22 mouse cellular contexts compared by ENCODE assay signal in the genomic region with DNA sequence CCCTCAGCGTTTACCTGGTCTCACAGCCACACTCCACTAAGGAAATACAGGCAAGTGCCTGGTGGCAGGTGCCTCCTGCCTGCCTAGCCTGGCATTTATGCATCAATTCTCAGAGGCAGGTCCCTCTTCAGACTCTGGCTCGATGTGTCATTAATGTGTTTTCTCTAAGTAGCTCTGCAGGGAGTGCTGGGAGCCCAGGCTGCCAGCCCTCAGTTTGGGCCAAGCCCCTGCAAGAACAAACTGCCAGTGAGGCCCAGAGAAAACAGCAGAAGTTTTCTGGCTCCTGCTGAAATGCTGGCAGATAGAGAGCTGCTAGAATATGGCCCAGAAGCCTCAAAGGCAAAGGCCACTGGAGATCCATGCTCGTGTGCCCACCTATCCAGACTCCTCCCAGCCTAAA.
DNase-seq lines count a peak whose midpoint lies in the region; TF ChIP-seq lines count a peak whose summit lies in the region.
"Had no signal": no experiment of that assay in that cellular context is flagged by ENCODE, and none has a peak within 500 bp of the region (broad histone marks: within the 10 kb centered on the region; RNA-seq: fewer than 3 reads in every experiment).

No protein-coding gene starts in this region.

- peak overlapping the region; percentile 47; the same call in 1 of the 2 replicates for H3K27ac ChIP-seq in left cerebral cortex, adult 2 months
- H3K27ac ChIP-seq: embryonic facial prominence, embryonic 15.5 days; gastrocnemius, adult 2 months; kidney, postnatal 0 days; limb, embryonic 13.5 days; liver, embryonic 12.5 days; midbrain, embryonic 12.5 days had no signal

- no peak for TF ChIP-seq CTCF in left cerebral cortex, adult 2 months (IDR thresholded peaks at IDR 0.05)

- no peak overlapping the region for H3K4me3 ChIP-seq in left cerebral cortex, adult 2 months
- H3K4me3 ChIP-seq: embryonic facial prominence, embryonic 15.5 days; gastrocnemius, adult 2 months; limb, embryonic 13.5 days; liver, embryonic 12.5 days; midbrain, embryonic 12.5 days; myocyte had no signal

- peak; percentile 81 for DNase-seq in heart, adult 11 months
- DNase-seq in heart, postnatal 4 days = no peak
- DNase-seq in left cerebral cortex, adult 2 months (ENCODE audit: extremely low spot score in 1 of 2, low spot score in 2 of 2) = no peak
- DNase-seq in left cerebral cortex, adult 11 months (ENCODE audit: low spot score) = no peak
- peak; percentile 40 to 43 for DNase-seq in right cerebral cortex, postnatal 10 days (ENCODE audit: low spot score in 2 of 2)
- DNase-seq in right cerebral cortex, adult 2 months (ENCODE audit: low spot score in 2 of 2) = no peak
- DNase-seq in gastrocnemius, adult 8-10 months (ENCODE audit: low spot score in 2 of 2) = no peak
- DNase-seq: adrenal gland, postnatal 10 days; cerebellum, adult 2 months; gastrocnemius, adult 2 months; heart, postnatal 10 days; kidney, adult 2 months; lung, adult 18-20 months; lung, postnatal 10 days; right cerebral cortex, postnatal 25 days; spleen, adult 18-20 months had no signal

- intact Hi-C loops in left cerebral cortex, adult 2 months (cut with DNase I) = no loop called here

Comparison
In these comparisons a context has a peak if more than half of its experiments do, and no peak if none do; other contexts are left out.
1. DNase-seq: peak in heart, adult 11 months (single experiment) and right cerebral cortex, postnatal 10 days (2 of 2); none in heart, postnatal 4 days (single experiment), left cerebral cortex, adult 2 months (0 of 2), left cerebral cortex, adult 11 months (single experiment), right cerebral cortex, adult 2 months (0 of 2) and gastrocnemius, adult 8-10 months (0 of 2).